9 mouse cellular contexts compared by ENCODE assay signal in the genomic region with DNA sequence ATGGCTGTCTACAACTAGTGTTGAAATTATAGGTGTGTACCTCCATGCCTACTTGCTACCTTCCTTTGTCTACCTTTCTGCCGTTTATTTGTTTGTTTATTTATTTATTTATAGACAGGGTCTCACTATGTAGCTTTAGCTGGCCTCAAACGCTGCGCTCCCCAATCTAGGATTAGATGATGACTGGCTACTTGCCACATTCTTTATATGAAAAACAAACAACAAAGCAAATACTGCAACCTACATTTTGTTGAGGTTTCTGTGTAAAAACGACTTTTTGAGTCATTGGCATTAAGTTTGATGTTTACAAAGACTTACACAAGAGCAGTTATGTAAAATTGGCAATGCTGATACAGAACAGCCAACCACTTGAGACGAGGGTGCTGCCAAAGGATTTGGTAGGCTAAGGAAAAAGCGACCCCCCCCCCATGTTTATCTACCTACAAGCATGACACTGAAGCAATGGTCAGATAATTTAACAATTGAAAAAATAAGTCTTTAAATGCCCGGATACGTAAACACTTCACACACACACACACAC. TPM values are rescaled to one million over a fixed set of nuclear protein-coding genes. Genes with fewer than 3 reads are reported as not detected.
DNase-seq lines count a peak whose midpoint lies in the region; ATAC-seq lines count a peak whose summit lies in the region.
"Had no signal": no experiment of that assay in that cellular context is flagged by ENCODE, and none has a peak within 500 bp of the region (broad histone marks: within the 10 kb centered on the region; RNA-seq: fewer than 3 reads in every experiment).

No protein-coding gene starts in this region.

- H3K27me3 ChIP-seq in kidney, embryonic 16.5 days (ENCODE audit: insufficient read depth, low read length) = no peaks in the 10 kb centered on the region
- H3K27me3 ChIP-seq in midbrain, embryonic 16.5 days (ENCODE audit: control insufficient read depth, insufficient read depth, low read depth, low read length) = no peaks in the 10 kb centered on the region

- H3K36me3 ChIP-seq in kidney, embryonic 16.5 days (ENCODE audit: insufficient read depth, low read length) = peaks cover 10% of the 10 kb centered on the region
- H3K36me3 ChIP-seq in midbrain, embryonic 16.5 days (ENCODE audit: control insufficient read depth, insufficient read depth, low read length) = peaks cover 5% of the 10 kb centered on the region; the same call in 1 of the 2 replicates

- H3K4me1 ChIP-seq in kidney, embryonic 16.5 days (ENCODE audit: insufficient read depth, low read length) = peaks cover 37% of the 10 kb centered on the region
- H3K4me1 ChIP-seq in brown adipose tissue, adult 24 weeks (ENCODE audit: control insufficient read depth, insufficient read depth, insufficient read length, low read length) = peaks cover 6% of the 10 kb centered on the region
- peaks cover 32% of the 10 kb centered on the region for H3K4me1 ChIP-seq in midbrain, embryonic 16.5 days (ENCODE audit: control insufficient read depth, insufficient read depth, low read length)

- no peak for DNase-seq in kidney, postnatal 4 days
- DNase-seq in induced T-regulatory cell, adult 2 months (ENCODE audit: low read depth) = peak; percentile 46
- DNase-seq in thymus, postnatal 0 days (ENCODE audit: low spot score) = no peak
- no peak for DNase-seq in thymus, adult 18-20 months
- DNase-seq: gastrocnemius, postnatal 10 days had no signal

- ATAC-seq in kidney, embryonic 16.5 days (ENCODE audit: low FRiP score, low TSS enrichment) = no peak
- ATAC-seq in midbrain, embryonic 16.5 days = no peak
- no peak for ATAC-seq in activated CD4-positive, CD25-positive, alpha-beta regulatory T cell, adult 4 months

- H3K27ac ChIP-seq in kidney, embryonic 16.5 days (ENCODE audit: low read length) = no peak overlapping the region
- no peak overlapping the region for H3K27ac ChIP-seq in brown adipose tissue, adult 24 weeks (replicated peaks; ENCODE audit: low read depth, low read length)
- H3K27ac ChIP-seq in midbrain, embryonic 16.5 days (ENCODE audit: low read length) = no peak overlapping the region

- H3K9ac ChIP-seq in kidney, embryonic 16.5 days (replicated peaks; ENCODE audit: low read length) = no peak overlapping the region
- H3K9ac ChIP-seq in midbrain, embryonic 16.5 days (ENCODE audit: low read depth, low read length) = no peak overlapping the region

- peak overlapping the region; percentile 83 for H3K4me2 ChIP-seq in kidney, embryonic 16.5 days (replicated peaks; ENCODE audit: low read depth, low read length)
- H3K4me2 ChIP-seq in midbrain, embryonic 16.5 days (ENCODE audit: low read length) = peak overlapping the region; percentile 85

- H3K4me3 ChIP-seq in kidney, embryonic 16.5 days (ENCODE audit: low read length) = peak overlapping the region; percentile 100
- H3K4me3 ChIP-seq in brown adipose tissue, adult 24 weeks (ENCODE audit: insufficient read depth, low read depth, low read length) = peak overlapping the region; percentile 78; the same call in 1 of the 2 replicates
- H3K4me3 ChIP-seq in midbrain, embryonic 16.5 days (ENCODE audit: low read depth, low read length) = no peak overlapping the region

- 54% methylated on average over 8 of the region's 8 CpGs for WGBS in kidney, embryonic 16.5 days
- 67% methylated on average over 8 of the region's 8 CpGs for WGBS in midbrain, embryonic 16.5 days

- H3K9me3 ChIP-seq in kidney, embryonic 16.5 days (ENCODE audit: low read length) = no peaks in the 10 kb centered on the region
- no peaks in the 10 kb centered on the region for H3K9me3 ChIP-seq in midbrain, embryonic 16.5 days (replicated peaks; ENCODE audit: control insufficient read depth, low read length, poor library complexity, severe bottlenecking)

RNA-seq across cellular contexts. Expression of a gene that starts 2.2 kb away (rescaled TPM):
- polyA plus RNA-seq in kidney, embryonic 16.5 days (2015; fragmentation: Nextera tagmentation; extraction: Ambion mirVana) = 35.1 and 39.0 TPM in 2 replicates
- 14.4 and 18.4 TPM in 2 replicates for polyA plus RNA-seq in brown adipose tissue, adult 24 weeks (2012; ENCODE audit: insufficient read depth, insufficient read length, missing spikeins)
- 46.9 and 48.8 TPM in 2 replicates for polyA plus RNA-seq in midbrain, embryonic 16.5 days (2015; fragmentation: Nextera tagmentation; extraction: Ambion mirVana)
- polyA plus RNA-seq in thymus, postnatal 0 days (2015; fragmentation: Nextera tagmentation; extraction: Ambion mirVana) = 17.9 and 19.8 TPM in 2 replicates
- polyA plus RNA-seq in activated CD4-positive, CD25-positive, alpha-beta regulatory T cell, adult 4 months (2017; shearing (Covaris generic)) = 1 to 10 TPM; 5.6 to 5.9 TPM

RNA-seq across cellular contexts. Expression of a gene that starts 2.5 kb away (rescaled TPM):
- 859 and 884 TPM in 2 replicates for polyA plus RNA-seq in kidney, embryonic 16.5 days (2015; fragmentation: Nextera tagmentation; extraction: Ambion mirVana)
- 121 and 140 TPM in 2 replicates for polyA plus RNA-seq in brown adipose tissue, adult 24 weeks (2012; ENCODE audit: insufficient read depth, insufficient read length, missing spikeins)
- 548 and 592 TPM in 2 replicates for polyA plus RNA-seq in midbrain, embryonic 16.5 days (2015; fragmentation: Nextera tagmentation; extraction: Ambion mirVana)
- 501 and 565 TPM in 2 replicates for polyA plus RNA-seq in thymus, postnatal 0 days (2015; fragmentation: Nextera tagmentation; extraction: Ambion mirVana)
- polyA plus RNA-seq in activated CD4-positive, CD25-positive, alpha-beta regulatory T cell, adult 4 months (2017; shearing (Covaris generic)) = 100 to 1,000 TPM; 143 to 144 TPM

RNA-seq across cellular contexts. Expression of a gene that starts 31.4 kb away (rescaled TPM):
- 28.4 and 28.7 TPM in 2 replicates for polyA plus RNA-seq in kidney, embryonic 16.5 days (2015; fragmentation: Nextera tagmentation; extraction: Ambion mirVana)
- 17.7 and 20.5 TPM in 2 replicates for polyA plus RNA-seq in brown adipose tissue, adult 24 weeks (2012; ENCODE audit: insufficient read depth, insufficient read length, missing spikeins)
- 19.5 and 20.6 TPM in 2 replicates for polyA plus RNA-seq in midbrain, embryonic 16.5 days (2015; fragmentation: Nextera tagmentation; extraction: Ambion mirVana)
- 12.0 and 12.2 TPM in 2 replicates for polyA plus RNA-seq in thymus, postnatal 0 days (2015; fragmentation: Nextera tagmentation; extraction: Ambion mirVana)
- polyA plus RNA-seq in activated CD4-positive, CD25-positive, alpha-beta regulatory T cell, adult 4 months (2017; shearing (Covaris generic)) = under 1 TPM; 0.37 to 0.38 TPM

RNA-seq across cellular contexts. Expression of a gene that starts 38.6 kb away (rescaled TPM):
- polyA plus RNA-seq in kidney, embryonic 16.5 days (2015; fragmentation: Nextera tagmentation; extraction: Ambion mirVana) = 2.9 and 3.0 TPM in 2 replicates
- polyA plus RNA-seq in brown adipose tissue, adult 24 weeks (2012; ENCODE audit: insufficient read depth, insufficient read length, missing spikeins) = 0.95 and 3.4 TPM in 2 replicates
- 1.1 and 1.2 TPM in 2 replicates for polyA plus RNA-seq in midbrain, embryonic 16.5 days (2015; fragmentation: Nextera tagmentation; extraction: Ambion mirVana)
- polyA plus RNA-seq in thymus, postnatal 0 days (2015; fragmentation: Nextera tagmentation; extraction: Ambion mirVana) = 4.2 and 5.9 TPM in 2 replicates
- polyA plus RNA-seq in activated CD4-positive, CD25-positive, alpha-beta regulatory T cell, adult 4 months (2017; shearing (Covaris generic)) = not detected

RNA-seq across cellular contexts. Expression of a gene that starts 55.5 kb away (rescaled TPM):
- polyA plus RNA-seq in kidney, embryonic 16.5 days (2015; fragmentation: Nextera tagmentation; extraction: Ambion mirVana) = 230 and 247 TPM in 2 replicates
- polyA plus RNA-seq in brown adipose tissue, adult 24 weeks (2012; ENCODE audit: insufficient read depth, insufficient read length, missing spikeins) = 0.92 TPM in 1 of 2 replicates, not detected in the other
- polyA plus RNA-seq in midbrain, embryonic 16.5 days (2015; fragmentation: Nextera tagmentation; extraction: Ambion mirVana) = 9.5 and 12.4 TPM in 2 replicates
- 46.1 and 51.0 TPM in 2 replicates for polyA plus RNA-seq in thymus, postnatal 0 days (2015; fragmentation: Nextera tagmentation; extraction: Ambion mirVana)
- polyA plus RNA-seq in activated CD4-positive, CD25-positive, alpha-beta regulatory T cell, adult 4 months (2017; shearing (Covaris generic)) = not detected
